Mouse (Mus musculus) kidney, postnatal 25 days (tissue): Measurements from ENCODE around the gene Rbl1.
"Not testable (repeated sequence)": the region's sequence is repeated elsewhere in the genome, so short reads cannot be mapped to it uniquely, and the experiment has no call there.

ENCODE experiments used
- DNase-seq, 2 experiments: peaks; one replicate each; pipeline ENCODE4 v3.0.0; 2021; ENCODE audit warnings: mixed read lengths in 2 of 2

Gene Rbl1

GRCm38 (mm10) chr2:157204366-157205218, at the start of gene Rbl1:
TSS of gene Rbl1 (minus strand) at chr2:157204534.
- peak; percentile 91 to 95 for DNase-seq

GRCm38 (mm10) chr2:157248111-157248510, 43.8 kb upstream of the Rbl1 start:
- DNase-seq: no peak

- no peak for DNase-seq
These were observed 41.3 kb upstream of the Rbl1 start for GRCm38 (mm10) chr2:157245603-157246002.

- no peak for DNase-seq
These were observed 40.7 kb upstream of the Rbl1 start for GRCm38 (mm10) chr2:157245001-157245400.

GRCm38 (mm10) chr2:157235946-157236345, 31.6 kb upstream of the Rbl1 start:
- no peak for DNase-seq

- DNase-seq: not testable (repeated sequence)
These were observed 17.6 kb upstream of the Rbl1 start for GRCm38 (mm10) chr2:157221916-157222315.

GRCm38 (mm10) chr2:157220108-157220507, 15.8 kb upstream of the Rbl1 start:
- DNase-seq: no peak

- DNase-seq: no peak
These were observed 7.4 kb upstream of the Rbl1 start for GRCm38 (mm10) chr2:157211731-157212130.

- DNase-seq: peak in 1 of 2 experiments; percentile 40
These were observed 622 bp downstream of the Rbl1 start for GRCm38 (mm10) chr2:157203459-157204365.

- no peak for DNase-seq
These were observed 1.3 kb downstream of the Rbl1 start for GRCm38 (mm10) chr2:157203026-157203425.

- DNase-seq: no peak
These were observed 2.0 kb downstream of the Rbl1 start for GRCm38 (mm10) chr2:157202361-157202760.

GRCm38 (mm10) chr2:157201081-157201830, 3.1 kb downstream of the Rbl1 start:
- peak; percentile 56 to 82 for DNase-seq

GRCm38 (mm10) chr2:157198405-157198804, 5.9 kb downstream of the Rbl1 start:
- not testable (repeated sequence) for DNase-seq

- DNase-seq: no peak
These were observed 13.7 kb downstream of the Rbl1 start for GRCm38 (mm10) chr2:157190651-157191050.

- no peak for DNase-seq
These were observed 17.1 kb downstream of the Rbl1 start for GRCm38 (mm10) chr2:157187223-157187622.

GRCm38 (mm10) chr2:157186504-157186903, 17.8 kb downstream of the Rbl1 start:
- no peak for DNase-seq

GRCm38 (mm10) chr2:157185022-157185660, 19.2 kb downstream of the Rbl1 start:
- no peak for DNase-seq

- DNase-seq: no peak
These were observed 26.2 kb downstream of the Rbl1 start for GRCm38 (mm10) chr2:157178167-157178566.

- DNase-seq: no peak
These were observed 28.1 kb downstream of the Rbl1 start for GRCm38 (mm10) chr2:157176248-157176647.

- no peak for DNase-seq
These were observed 29.9 kb downstream of the Rbl1 start for GRCm38 (mm10) chr2:157174416-157174815.

GRCm38 (mm10) chr2:157173555-157173954, 30.8 kb downstream of the Rbl1 start:
- no peak for DNase-seq

- DNase-seq: no peak
These were observed 31.4 kb downstream of the Rbl1 start for GRCm38 (mm10) chr2:157172984-157173383.
